Mouse (Mus musculus): ENCODE results near the gene Ezh1.
"Not testable (repeated sequence)": the region's sequence is repeated elsewhere in the genome, so short reads cannot be mapped to it uniquely, and the experiment has no call there.

Ezh1 gene

DNA sequence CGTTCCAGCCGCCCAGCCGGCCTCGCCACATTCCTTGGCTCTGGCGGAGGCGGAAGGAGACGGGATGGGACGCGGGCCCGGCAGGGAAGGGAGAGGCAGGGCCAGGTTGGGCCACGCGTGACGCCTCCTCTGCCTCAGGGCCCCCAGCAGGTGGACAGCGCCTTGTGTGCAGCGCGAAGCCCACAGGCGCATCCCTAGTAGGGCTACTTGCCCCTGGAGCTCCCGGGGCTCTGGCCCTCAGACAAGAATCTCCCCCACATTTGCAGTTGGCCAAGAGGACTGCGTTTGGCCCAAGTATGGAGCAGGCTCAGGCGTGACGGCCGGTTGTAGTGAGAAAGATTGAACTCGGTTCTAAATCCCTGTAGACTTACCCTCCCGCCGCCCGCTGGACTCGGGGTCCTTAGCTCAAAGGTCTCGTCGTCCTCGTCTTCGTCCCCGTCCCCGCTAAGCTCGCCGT lies 55.9 kb downstream of the Ezh1 start, which contains the start of gene Cntnap1:
Gene Cntnap1 (plus strand): TSS at position 170 of the 457 bp plus-strand sequence.
- no peak for DNase-seq (ENCODE audit: extremely low spot score, low read depth, low spot score)

DNA sequence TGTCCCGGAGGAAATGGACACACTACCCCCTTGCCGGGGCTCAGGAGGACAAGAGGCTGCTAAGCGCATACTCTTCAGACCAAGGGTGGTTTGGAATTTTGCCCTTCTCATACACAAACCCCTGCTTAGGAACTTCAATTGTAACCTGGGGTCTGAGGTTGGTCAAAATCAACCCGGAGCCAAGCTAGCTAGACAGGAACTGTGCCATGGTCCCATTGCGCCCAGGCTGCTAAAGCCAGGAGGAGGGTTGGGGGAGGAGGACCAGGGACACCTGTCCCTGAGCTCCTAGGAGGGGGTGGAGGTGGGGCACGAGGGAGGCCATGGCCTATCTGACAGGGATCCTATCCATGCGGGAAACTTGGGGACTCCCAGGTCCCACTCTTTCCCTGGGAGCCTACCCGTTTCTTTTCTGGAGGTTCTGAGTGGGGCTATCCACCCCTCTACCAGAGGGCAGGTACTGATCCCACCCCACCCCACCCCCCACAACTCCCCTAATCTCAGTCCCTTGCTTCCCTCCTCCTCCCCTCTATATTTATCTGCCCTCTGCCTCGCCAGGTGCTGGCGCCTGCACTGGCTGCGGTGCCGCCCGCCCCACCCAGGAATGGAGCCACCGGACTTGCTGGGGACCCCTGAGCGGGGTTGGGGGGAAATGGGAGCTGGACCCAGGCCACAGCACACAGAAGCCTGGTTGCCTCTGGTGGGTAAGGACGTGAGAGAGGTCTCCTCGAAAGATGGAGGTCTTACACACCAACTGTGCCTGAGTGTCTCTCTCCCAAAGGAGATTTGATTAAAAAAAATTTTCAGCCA lies 56.8 kb downstream of the Ezh1 start:
- DNase-seq (ENCODE audit: extremely low spot score, low read depth, low spot score), result no peak

DNA sequence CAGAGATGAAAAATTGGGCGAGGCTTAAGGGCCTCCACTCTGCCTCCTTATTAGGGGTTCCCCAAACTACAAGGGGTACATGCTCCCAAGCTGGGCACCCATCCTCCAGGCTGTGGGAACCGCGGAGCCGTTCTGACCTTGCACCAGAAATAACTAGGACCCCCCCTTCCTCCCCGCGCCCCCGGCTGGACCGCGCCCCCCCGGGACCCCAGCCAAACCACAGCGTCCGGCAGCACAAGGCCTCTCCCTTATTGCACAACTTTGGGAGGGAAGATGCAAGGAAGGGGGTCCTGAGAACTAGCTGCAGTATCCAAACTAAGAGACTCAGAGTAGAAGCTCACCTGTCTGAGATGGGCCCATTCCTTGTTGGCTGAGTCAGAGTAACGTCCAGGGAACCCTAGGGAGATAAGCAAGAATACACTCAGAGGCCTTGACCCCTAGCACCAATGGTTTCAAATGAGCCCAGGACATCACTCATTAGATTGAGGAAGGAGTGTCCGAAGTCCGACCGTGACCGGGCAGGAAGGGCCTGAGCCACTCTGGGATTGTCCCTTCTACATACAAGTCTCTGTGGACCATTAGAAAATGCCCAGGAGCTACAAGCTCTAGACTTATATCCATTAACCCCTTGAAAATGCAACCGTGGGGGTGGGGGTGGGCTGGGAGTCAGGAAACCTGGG lies 57.8 kb downstream of the Ezh1 start:
- no peak for DNase-seq (ENCODE audit: extremely low spot score, low read depth, low spot score)

DNA sequence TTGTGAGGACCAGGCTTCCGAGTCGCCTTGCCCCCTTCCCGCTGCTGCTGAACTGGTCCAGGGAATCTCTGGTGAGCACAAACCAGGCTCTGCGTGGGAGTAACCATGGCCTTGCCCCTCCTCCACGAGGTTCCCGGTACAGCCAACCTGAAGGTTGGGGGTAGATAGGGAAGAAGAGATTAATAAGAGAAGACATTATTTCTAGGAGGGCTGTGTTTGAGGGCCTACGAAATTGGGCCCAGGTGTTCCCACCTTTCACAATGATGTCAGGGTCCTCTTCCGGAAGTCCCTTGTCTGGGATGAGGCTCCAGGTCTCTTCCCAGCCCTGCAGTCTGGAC lies 58.3 kb downstream of the Ezh1 start:
- no peak for DNase-seq (ENCODE audit: extremely low spot score, low read depth, low spot score)

DNA sequence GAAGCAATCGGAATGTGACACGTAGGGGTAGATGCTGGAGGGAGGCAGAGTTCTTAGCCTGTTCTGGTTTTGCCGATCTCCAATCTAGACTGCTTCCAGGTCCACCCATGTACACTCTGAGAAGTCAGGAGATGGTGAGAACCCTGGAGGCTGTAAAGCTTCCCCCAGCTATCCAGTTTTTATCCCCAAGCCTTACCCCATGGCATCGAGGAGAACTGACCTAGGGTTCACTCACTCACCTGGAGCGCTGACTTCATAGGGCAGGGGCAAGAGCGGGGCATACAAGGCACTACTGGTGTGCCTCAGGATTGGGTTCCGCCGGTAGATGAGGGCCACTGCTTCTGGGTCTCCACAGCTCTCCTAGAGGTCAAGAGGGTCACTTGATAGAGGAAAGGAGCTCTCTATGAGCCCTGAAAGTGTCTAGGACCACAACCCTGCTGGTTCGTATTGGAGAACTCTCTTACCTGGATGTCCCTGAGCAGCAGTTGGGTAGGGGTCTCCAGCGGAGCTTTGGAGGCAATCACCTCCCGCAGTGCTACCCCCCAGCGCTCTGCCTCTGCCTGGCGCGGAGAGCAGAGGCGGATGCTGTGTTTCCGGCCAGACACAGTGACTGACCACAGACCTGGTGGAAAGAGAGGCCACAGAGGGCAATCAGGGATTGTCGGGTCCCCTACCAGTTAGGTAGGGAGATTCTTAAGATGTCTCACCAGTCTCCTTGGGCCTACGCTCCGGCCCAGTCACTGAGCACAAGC lies 58.9 kb downstream of the Ezh1 start:
- no peak for DNase-seq (ENCODE audit: extremely low spot score, low read depth, low spot score)

DNA sequence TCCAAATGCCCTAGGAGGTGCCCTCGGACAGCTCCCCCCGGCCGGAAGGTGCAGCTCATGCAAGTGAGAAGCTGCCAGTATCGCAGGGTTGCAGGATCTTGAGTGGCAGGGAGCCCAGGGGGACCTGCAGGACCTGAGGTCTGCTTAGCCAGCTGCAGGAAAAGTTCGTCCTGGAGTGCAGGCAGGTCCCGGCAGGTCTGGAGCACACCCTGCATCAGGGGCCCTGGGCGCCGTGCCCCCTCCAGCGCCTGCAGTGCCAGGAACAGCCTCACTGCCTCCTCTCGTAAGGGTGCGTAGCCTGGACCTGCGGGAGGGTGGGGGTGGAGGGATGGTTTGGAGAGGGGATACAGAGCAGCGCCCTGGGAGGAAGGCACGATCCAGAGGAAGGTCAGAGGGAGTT lies 59.9 kb downstream of the Ezh1 start:
- no peak for DNase-seq (ENCODE audit: extremely low spot score, low read depth, low spot score)

DNA sequence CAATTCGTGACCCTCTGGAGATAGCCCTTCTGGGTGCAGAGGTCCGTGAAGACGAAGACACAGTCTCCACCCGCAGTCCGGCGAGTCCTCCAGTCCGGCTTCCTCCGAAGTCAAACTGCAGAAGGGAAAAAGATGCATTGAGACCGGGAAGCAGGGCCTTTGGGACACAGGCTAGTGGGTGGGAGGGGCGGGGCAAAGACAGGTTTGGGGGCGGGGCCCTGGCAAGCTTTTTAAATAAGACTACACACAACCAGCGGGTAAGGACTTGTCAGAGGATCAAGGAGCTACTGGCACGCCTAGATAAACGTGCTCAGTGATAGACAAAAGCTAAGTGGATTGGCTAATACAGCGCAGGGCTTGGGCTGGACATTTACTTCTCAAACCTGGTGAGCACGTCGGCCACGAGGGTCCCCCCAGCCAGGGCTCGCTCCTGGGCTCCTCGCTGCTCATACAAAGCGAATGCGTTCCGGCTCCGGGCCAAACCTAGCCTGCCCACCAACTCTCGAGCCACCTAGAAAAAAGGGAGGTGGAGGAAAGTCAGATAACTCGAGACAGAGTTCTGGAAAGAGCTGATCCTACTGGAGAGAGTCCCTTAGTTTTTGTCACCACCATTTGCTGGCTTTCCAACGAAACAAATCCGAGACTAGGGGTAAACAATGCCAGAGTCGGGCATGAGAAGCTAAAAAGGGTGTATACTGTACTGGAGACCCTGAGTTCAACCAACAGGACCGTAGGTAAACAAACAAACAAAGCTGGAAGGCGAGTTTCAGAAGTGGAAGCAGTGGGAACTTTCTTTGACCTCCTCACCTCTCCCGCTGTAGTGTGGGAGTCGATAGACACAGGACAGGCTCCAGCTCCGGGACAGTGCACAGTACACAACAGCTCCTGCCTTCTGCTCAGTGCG lies 61.3 kb downstream of the Ezh1 start:
- no peak for DNase-seq (ENCODE audit: extremely low spot score, low read depth, low spot score)

DNA sequence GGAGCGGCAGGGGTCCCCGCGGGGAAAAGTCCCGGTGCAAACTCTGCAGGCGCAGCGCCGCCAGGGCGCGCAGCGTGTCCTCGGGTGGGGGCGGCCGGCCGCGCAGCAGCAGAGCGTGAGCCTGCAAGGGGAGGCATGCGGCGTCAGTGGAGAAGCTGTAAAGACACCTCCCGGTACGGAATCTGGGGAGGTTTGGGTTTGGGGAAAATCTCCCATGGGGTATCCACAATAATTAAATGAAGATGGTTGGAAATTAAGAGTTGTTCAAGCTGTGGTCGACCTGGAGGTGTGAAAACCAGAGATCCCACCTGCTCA lies 62.0 kb downstream of the Ezh1 start:
- DNase-seq (ENCODE audit: extremely low spot score, low read depth, low spot score), result no peak

DNA sequence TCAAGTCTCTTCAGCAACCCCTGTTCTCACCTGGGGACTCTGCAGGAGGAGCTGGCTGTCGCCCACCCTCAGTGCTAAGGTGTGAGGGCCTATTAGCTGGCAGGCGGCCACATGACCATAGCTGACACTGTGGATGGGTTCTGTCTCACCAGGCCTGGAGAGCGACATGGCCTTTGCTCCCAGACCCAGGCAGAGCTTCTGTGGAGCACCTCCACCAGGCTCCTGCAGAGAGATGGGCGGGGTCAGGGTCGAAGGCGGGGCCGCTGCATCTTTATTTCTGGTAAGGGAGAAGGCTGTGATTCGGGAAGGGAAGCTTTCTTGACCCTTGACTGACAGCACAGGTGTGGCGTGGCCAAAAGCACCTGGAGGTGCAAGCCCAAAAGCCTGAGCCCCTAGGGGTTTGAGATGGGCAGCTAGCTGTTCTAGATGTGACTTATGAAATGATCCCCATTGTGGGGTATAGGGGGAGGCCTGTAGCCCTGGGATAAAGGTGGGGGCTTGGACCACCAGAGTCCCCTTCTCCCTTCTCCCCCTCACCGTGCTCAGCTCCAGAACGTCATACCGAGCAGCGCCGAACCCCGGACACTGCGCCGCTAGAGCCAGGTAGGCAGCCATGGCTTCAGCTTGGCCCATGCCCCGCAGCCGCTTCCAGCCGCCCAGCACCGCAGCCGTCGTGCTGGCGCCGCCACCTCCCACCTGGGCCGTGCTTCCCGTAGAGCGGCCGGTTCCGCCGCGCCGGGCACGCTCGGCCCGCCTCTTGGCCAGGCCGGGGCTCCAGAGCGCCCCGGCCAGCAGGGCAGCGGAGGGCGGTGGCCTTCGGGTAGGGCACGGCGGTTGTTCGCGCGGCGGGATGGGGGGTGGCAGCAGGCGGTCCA lies 62.5 kb downstream of the Ezh1 start:
- DNase-seq (ENCODE audit: extremely low spot score, low read depth, low spot score), result no peak

DNA sequence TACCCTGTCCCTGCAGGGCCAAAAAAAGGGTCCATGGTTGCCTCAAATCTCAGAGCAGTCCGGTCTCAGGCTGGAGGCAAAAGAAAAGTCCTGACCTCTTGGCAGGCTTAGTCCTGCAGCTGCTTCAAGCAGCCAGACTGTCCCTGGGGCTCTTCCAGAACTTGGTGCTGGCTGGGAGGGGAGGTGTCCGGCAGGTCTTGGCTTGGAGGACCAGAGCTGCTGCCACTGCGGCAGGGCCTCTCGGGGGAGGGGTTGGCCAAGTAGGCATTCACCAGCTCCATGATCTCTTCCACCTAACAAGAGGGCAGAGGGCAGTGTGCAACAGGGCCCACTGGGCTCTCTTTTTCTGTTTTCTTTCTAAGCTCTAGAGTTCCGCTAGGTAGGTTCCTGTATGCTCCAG lies 63.5 kb downstream of the Ezh1 start:
- no peak for DNase-seq (ENCODE audit: extremely low spot score, low read depth, low spot score)

DNA sequence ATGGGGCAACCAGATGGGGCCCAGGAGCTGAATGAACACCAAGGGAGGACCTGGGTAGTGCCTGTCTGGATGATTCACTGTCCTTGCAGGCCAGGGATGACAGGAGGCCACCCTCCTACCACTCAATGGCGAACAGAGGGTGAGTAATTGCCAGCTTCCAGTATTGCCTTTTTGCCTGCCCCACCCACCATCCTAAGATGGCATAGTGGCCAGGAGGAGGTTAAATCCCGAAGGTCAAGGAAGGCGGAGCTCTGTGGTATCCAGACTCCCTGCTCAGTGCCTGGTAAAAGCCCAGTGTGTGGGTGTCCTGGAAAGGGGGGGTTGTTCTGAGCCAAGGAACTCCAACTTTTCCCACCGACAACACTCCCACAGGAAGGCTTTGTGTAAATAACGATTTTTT lies 64.0 kb downstream of the Ezh1 start:
- DNase-seq (ENCODE audit: extremely low spot score, low read depth, low spot score), result no peak

DNA sequence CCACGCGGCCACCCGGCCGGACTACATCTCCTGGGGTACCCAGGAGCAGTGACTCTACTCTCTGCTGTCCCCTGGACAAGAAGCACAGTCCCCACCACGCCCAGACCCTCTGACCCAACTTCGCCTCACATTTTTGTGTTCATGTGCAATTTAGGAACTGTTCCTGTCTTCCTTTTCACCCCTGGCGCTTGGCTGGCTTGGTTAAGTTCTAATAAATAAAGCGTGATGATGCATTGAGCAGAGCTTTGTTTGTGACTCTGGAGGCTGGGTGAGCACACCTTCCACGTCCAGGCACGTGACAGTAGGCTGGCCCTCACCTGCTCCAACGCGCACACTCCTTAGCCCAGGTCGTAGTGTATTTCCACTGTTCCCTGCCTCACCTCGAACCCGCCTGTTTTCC lies 64.7 kb downstream of the Ezh1 start:
- DNase-seq (ENCODE audit: extremely low spot score, low read depth, low spot score), result no peak

DNA sequence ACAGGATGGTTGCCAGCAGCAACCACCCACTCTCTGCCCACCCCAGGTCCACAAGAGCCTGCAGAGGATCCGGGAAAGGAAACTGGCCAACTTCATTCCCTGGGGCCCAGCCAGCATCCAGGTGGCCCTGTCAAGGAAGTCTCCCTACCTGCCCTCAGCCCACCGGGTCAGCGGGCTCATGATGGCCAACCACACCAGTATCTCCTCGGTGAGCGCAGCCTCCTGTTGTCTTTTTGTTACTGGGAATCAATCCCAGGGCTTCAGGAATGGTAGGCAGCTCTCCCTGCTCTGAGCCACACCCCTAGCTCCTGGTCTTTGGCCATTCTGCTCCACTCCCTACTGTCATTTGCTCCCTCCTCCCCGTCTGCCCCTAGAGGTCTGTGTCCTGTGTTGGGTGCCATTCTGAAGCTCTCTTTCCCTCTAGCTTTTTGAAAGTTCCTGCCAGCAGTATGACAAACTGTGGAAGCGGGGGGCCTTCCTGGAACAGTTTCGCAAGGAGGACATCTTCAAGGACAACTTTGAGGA lies 65.2 kb downstream of the Ezh1 start:
- not testable (repeated sequence) for DNase-seq (ENCODE audit: extremely low spot score, low read depth, low spot score)

DNA sequence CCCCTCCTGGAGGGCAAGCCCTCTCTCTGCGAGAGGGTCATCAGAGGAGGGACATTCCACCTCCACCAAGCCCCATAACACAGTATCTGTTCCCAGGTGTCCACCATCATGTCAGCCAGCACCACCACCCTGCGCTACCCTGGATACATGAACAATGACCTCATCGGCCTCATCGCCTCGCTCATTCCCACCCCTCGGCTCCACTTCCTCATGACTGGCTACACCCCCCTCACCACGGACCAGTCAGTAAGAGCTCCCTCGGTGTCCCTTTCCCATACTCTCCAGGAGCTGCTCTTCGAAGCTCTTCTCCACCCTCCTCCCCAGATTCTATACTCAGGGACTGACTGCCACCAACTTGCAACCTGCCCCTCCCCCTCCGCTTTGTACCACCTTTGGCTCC lies 66.1 kb downstream of the Ezh1 start:
- DNase-seq (ENCODE audit: extremely low spot score, low read depth, low spot score), result not testable (repeated sequence)

DNA sequence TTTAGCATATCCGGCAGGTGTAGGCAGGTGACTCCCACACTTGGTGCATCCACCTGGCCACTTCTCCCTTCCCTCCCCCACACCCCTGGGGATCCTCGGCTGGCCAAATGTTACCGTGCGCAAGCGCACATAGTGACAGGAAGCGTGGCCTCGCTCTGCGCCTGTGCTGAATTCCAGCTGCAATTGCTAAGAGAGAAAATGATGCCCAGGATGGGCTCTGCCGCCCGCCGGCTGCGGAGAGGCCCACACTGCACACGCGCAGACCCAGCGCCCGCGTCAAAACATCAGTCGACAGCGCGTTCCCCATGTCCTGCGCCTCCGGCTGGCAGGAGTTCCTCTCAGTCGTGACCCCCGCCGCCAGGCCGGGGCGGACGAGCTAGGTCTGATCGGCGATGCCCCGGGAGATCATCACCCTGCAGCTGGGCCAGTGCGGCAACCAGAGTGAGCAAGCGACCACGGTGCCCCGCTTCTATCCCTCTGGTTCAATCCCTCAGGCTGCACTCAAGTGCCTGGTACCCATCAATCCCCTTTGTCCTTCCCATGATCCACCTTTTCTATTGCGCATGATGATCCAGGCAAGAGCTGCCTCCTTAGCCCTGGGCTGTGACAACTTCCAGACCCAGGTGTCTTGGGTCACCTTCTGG lies 70.4 kb downstream of the Ezh1 start, which contains the start of gene Tubg2:
Gene Tubg2 (plus strand): TSS at position 180 of the 644 bp plus-strand sequence.
- no peak for DNase-seq (ENCODE audit: extremely low spot score, low read depth, low spot score)

DNA sequence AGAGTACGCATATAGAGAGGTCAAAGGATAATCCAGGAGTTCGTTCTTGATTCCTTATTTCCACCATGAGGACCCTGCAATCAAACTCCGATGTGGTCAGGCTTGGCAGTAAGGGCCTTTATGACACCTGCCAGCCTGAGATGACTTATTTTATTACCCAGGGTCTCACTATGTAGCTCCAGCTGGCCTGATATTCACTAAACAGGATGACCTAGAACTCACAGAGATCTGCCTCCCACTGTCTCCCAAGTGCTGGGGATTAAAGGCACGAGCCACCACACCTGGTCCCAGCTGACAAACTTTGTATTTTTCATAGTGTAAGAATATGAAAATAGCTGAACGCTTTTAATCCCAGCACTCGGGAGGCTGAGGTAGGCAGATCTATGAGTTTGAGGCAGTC lies 71.1 kb downstream of the Ezh1 start:
- no peak for DNase-seq (ENCODE audit: extremely low spot score, low read depth, low spot score)

DNA sequence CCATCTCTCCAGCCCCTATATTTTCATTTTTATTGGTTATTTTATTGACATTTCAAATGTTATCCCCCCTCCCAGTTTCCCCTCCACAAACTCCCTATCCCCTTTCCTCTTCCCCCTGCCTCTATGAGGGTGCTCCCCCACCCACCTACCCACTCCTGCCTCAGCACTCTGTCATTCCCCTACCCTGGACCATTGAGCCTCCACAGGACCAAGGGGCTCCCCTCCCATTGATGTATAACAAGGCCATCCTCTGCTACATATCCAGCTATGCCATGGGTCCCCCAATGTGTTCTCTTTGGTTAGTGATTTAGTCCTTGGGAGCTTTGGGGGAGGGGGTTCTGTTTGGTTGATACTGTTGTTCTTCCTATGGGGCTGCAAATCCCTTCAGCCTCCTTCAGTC lies 71.6 kb downstream of the Ezh1 start:
- DNase-seq (ENCODE audit: extremely low spot score, low read depth, low spot score), result no peak

DNA sequence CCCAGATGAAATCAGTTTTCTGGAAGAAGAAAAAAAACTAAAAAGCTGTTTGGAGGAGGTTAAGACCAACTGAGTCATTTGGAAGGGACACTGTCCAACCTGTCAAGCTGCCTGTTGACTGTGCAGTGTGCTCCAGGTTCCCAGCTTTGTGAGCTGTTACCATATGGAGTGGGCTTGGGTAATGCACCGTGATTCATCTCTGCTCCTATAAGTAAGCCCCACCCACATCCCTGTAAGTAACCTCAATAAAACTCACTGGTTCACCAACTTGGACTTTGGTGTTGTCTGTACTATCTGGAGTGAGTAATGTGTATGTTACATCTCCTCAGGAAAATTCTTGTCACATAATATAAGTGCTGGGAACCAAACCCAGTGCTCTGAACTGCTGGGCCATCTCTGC lies 73.4 kb downstream of the Ezh1 start:
- no peak for DNase-seq (ENCODE audit: extremely low spot score, low read depth, low spot score)

DNA sequence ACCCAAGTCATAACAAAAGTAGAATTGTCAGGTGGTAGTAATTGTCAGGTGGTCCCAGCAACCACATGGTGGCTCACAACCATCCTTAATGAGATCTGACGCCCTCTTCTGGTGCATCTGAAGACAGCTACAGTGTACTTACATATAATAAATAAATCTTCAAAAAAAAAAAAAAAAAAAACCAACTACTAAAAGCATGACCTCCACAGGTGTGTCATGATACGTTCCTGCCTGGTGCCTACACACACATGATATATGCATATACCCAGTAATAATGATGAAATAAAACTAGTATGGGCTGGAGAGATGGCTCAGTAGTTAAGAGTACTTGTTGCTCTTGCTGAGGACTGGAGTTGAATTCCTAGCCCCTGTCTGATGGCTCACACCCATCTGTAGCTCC lies 75.2 kb downstream of the Ezh1 start:
- DNase-seq (ENCODE audit: extremely low spot score, low read depth, low spot score), result no peak

All from hindlimb bud, embryonic 11.5 days (tissue).